Mouse (Mus musculus) testis, adult 2 months (tissue): ENCODE measurements around the gene Atp5e.

Source experiments
- CTCF ChIP-seq: fragments of 200-500 bp; IDR thresholded peaks from 2 replicates; pipeline ENCODE4 v1.5.1; 2012; ENCODE audit warnings: low read depth, mild to moderate bottlenecking, inconsistent platforms, low read length, moderate library complexity; ENCODE audit not compliant: control insufficient read depth, insufficient read depth, insufficient replicate concordance
- POLR2A ChIP-seq: fragments of 200-500 bp; IDR thresholded peaks from 2 replicates; pipeline ENCODE4 v1.6.1; 2012; ENCODE audit warnings: low read depth, mild to moderate bottlenecking, inconsistent platforms, low read length, moderate library complexity; ENCODE audit not compliant: control insufficient read depth

- no peak for TF ChIP-seq CTCF
- TF ChIP-seq POLR2A = no peak
Measured at GRCm38 (mm10) chr2:174438737-174439449, 25.0 kb downstream of the Atp5e start, which contains the start of gene Ctsz.
